Mouse (Mus musculus): ENCODE results near the gene Vmn1r200. TPM values are rescaled to one million over a fixed set of nuclear protein-coding genes. Genes with fewer than 3 reads are reported as not detected.

Gene Vmn1r200
- polyA plus RNA-seq, 1 experiment from 2014 or later = not detected

DNA sequence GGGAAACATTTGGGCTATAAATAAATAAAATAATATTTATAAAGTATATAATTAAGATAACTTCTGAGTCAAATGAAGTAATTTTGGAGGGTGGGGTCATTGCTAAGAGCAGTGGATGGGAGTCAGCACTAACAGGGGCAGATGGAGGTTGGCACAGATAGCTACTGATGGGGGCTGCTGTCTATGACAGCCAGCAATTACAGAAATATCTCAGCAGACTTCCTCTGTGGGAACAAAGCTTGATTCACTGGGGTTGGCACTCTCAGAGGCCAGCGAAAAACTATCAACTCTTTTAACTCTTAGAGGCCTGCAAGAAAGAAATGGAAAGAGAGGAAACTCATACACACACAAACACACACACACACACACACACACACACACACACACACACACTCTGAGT, 12.8 kb downstream of the Vmn1r200 start:
- no peaks in the 10 kb centered on the region for H3K9me3 ChIP-seq (ENCODE audit: control insufficient read depth)
- no peak for TF ChIP-seq CTCF (IDR thresholded peaks at IDR 0.05; ENCODE audit: low read depth)
- no peak for ATAC-seq
- 57% methylated on average over 1 of the region's 1 CpGs for WGBS
- no peak overlapping the region for H3K4me3 ChIP-seq (ENCODE audit: low read depth, low read length)
- no peak overlapping the region for H3K4me2 ChIP-seq (replicated peaks; ENCODE audit: low read depth)
- H3K9ac ChIP-seq (ENCODE audit: low read depth, low read length) = no peak overlapping the region
- no peaks in the 10 kb centered on the region for H3K36me3 ChIP-seq (ENCODE audit: control insufficient read depth, insufficient read depth)
- H3K27ac ChIP-seq (ENCODE audit: low read depth, low read length) = no peak overlapping the region
- H3K4me1 ChIP-seq (replicated peaks; ENCODE audit: control insufficient read depth, insufficient read depth, low read length) = no peaks in the 10 kb centered on the region
- H3K27me3 ChIP-seq (replicated peaks; ENCODE audit: control insufficient read depth, insufficient read depth, low read length) = no peaks in the 10 kb centered on the region

Other genes starting within 250 kb of the Vmn1r200 start
- not detected in 2 replicates for gene Vmn1r191, start 206.4 kb upstream of the Vmn1r200 start, polyA plus RNA-seq (2015; fragmentation: Nextera tagmentation; extraction: Ambion mirVana)
- not detected in 2 replicates for gene Vmn1r192, start 199.2 kb upstream of the Vmn1r200 start, polyA plus RNA-seq (2015; fragmentation: Nextera tagmentation; extraction: Ambion mirVana)
- gene Vmn1r193, start 167.2 kb upstream of the Vmn1r200 start, polyA plus RNA-seq (2015; fragmentation: Nextera tagmentation; extraction: Ambion mirVana) = not detected in 2 replicates
- gene Vmn1r194, start 146.2 kb upstream of the Vmn1r200 start, polyA plus RNA-seq (2015; fragmentation: Nextera tagmentation; extraction: Ambion mirVana) = not detected in 2 replicates
- gene Vmn1r195, start 119.9 kb upstream of the Vmn1r200 start, polyA plus RNA-seq (2015; fragmentation: Nextera tagmentation; extraction: Ambion mirVana) = not detected in 2 replicates
- gene Vmn1r196, start 100.5 kb upstream of the Vmn1r200 start, polyA plus RNA-seq (2015; fragmentation: Nextera tagmentation; extraction: Ambion mirVana) = not detected in 2 replicates
- gene Vmn1r197, start 65.8 kb upstream of the Vmn1r200 start, polyA plus RNA-seq (2015; fragmentation: Nextera tagmentation; extraction: Ambion mirVana) = not detected in 2 replicates
- not detected in 2 replicates for gene Vmn1r198, start 40.0 kb upstream of the Vmn1r200 start, polyA plus RNA-seq (2015; fragmentation: Nextera tagmentation; extraction: Ambion mirVana)
- not detected in 2 replicates for gene Vmn1r199, start 10.6 kb upstream of the Vmn1r200 start, polyA plus RNA-seq (2015; fragmentation: Nextera tagmentation; extraction: Ambion mirVana)
- not detected in 2 replicates for gene Vmn1r201, start 81.5 kb downstream of the Vmn1r200 start, polyA plus RNA-seq (2015; fragmentation: Nextera tagmentation; extraction: Ambion mirVana)
- not detected in 2 replicates for gene Vmn1r202, start 115.0 kb downstream of the Vmn1r200 start, polyA plus RNA-seq (2015; fragmentation: Nextera tagmentation; extraction: Ambion mirVana)
- gene Vmn1r203, start 127.7 kb downstream of the Vmn1r200 start, polyA plus RNA-seq (2015; fragmentation: Nextera tagmentation; extraction: Ambion mirVana) = not detected in 2 replicates
- gene Vmn1r204, start 162.8 kb downstream of the Vmn1r200 start, polyA plus RNA-seq (2015; fragmentation: Nextera tagmentation; extraction: Ambion mirVana) = not detected in 2 replicates
- not detected in 2 replicates for gene Vmn1r205, start 202.6 kb downstream of the Vmn1r200 start, polyA plus RNA-seq (2015; fragmentation: Nextera tagmentation; extraction: Ambion mirVana)
- gene Vmn1r206, start 233.9 kb downstream of the Vmn1r200 start, polyA plus RNA-seq (2015; fragmentation: Nextera tagmentation; extraction: Ambion mirVana) = not detected in 2 replicates

All from intestine, postnatal 0 days (tissue).